Mouse (Mus musculus): ENCODE measurements around the gene Nt5c2. TPM values are rescaled to one million over a fixed set of nuclear protein-coding genes. Genes with fewer than 3 reads are reported as not detected.

The Nt5c2 gene
- total and polyA plus RNA-seq, 3 experiments: 17.0 to 158 (median 148) TPM

GRCm38 (mm10) chr19:46952986-46953385, 62.0 kb downstream of the Nt5c2 start:
- no peaks in the 10 kb centered on the region for H3K9me3 ChIP-seq (replicated peaks)
- peaks cover 89% of the 10 kb centered on the region for H3K36me3 ChIP-seq (replicated peaks)
- ATAC-seq (ENCODE audit: extremely low read depth, insufficient number of reproducible peaks, low FRiP score, poor library complexity, severe bottlenecking) (no peak), DNase-seq (ENCODE audit: low spot score) (no peak)
- TF ChIP-seq GATA2 (IDR thresholded peaks at IDR 0.05; ENCODE audit: borderline replicate concordance, low read depth, low read length) (no peak), GATA1 (IDR thresholded peaks at IDR 0.05; ENCODE audit: borderline replicate concordance, low read length) (no peak), CTCF (IDR thresholded peaks at IDR 0.05; ENCODE audit: low read depth, low read length) (no peak), POLR2AphosphoS5 (IDR thresholded peaks at IDR 0.05; ENCODE audit: insufficient replicate concordance, low read depth, low read length) (no peak), TAL1 (conservative IDR thresholded peaks at IDR 0.05; ENCODE audit: low read depth, low read length) (no peak)
- H3K4me1 ChIP-seq (ENCODE audit: insufficient read depth, low read depth, low read length): peaks cover 27% of the 10 kb centered on the region
- no peaks in the 10 kb centered on the region for H3K27me3 ChIP-seq (ENCODE audit: insufficient read depth, low read length)
- H3K4me3 ChIP-seq (ENCODE audit: low read depth, low read length): no peak overlapping the region

- H3K4me3 ChIP-seq (ENCODE audit: low read depth, low read length): no peak overlapping the region
- DNase-seq (ENCODE audit: low spot score) (no peak), ATAC-seq (ENCODE audit: extremely low read depth, insufficient number of reproducible peaks, low FRiP score, poor library complexity, severe bottlenecking) (no peak)
- H3K27me3 ChIP-seq (ENCODE audit: insufficient read depth, low read length): no peaks in the 10 kb centered on the region
- H3K4me1 ChIP-seq (ENCODE audit: insufficient read depth, low read depth, low read length): peaks cover 6% of the 10 kb centered on the region
- H3K9me3 ChIP-seq (replicated peaks): no peaks in the 10 kb centered on the region
- H3K36me3 ChIP-seq (replicated peaks): peaks cover 73% of the 10 kb centered on the region
- no peak for TF ChIP-seq TAL1 (conservative IDR thresholded peaks at IDR 0.05; ENCODE audit: low read depth, low read length)
- no peak for TF ChIP-seq CTCF (IDR thresholded peaks at IDR 0.05; ENCODE audit: low read depth, low read length)
- TF ChIP-seq POLR2AphosphoS5 (IDR thresholded peaks at IDR 0.05; ENCODE audit: insufficient replicate concordance, low read depth, low read length): no peak
- TF ChIP-seq GATA1 (IDR thresholded peaks at IDR 0.05; ENCODE audit: borderline replicate concordance, low read length): no peak
- no peak for TF ChIP-seq GATA2 (IDR thresholded peaks at IDR 0.05; ENCODE audit: borderline replicate concordance, low read depth, low read length)
Observed at GRCm38 (mm10) chr19:46944341-46944740, 70.6 kb downstream of the Nt5c2 start.

- ATAC-seq (ENCODE audit: extremely low read depth, insufficient number of reproducible peaks, low FRiP score, poor library complexity, severe bottlenecking): no peak
- H3K4me3 ChIP-seq (ENCODE audit: low read depth, low read length): no peak overlapping the region
- no peak for DNase-seq (ENCODE audit: low spot score)
- H3K4me1 ChIP-seq (ENCODE audit: insufficient read depth, low read depth, low read length): peaks cover 26% of the 10 kb centered on the region
- no peak for TF ChIP-seq GATA1 (IDR thresholded peaks at IDR 0.05; ENCODE audit: borderline replicate concordance, low read length)
- no peak for TF ChIP-seq GATA2 (IDR thresholded peaks at IDR 0.05; ENCODE audit: borderline replicate concordance, low read depth, low read length)
- no peak for TF ChIP-seq POLR2AphosphoS5 (IDR thresholded peaks at IDR 0.05; ENCODE audit: insufficient replicate concordance, low read depth, low read length)
- TF ChIP-seq TAL1 (conservative IDR thresholded peaks at IDR 0.05; ENCODE audit: low read depth, low read length): no peak
- TF ChIP-seq CTCF (IDR thresholded peaks at IDR 0.05; ENCODE audit: low read depth, low read length): no peak
- H3K27me3 ChIP-seq (ENCODE audit: insufficient read depth, low read length): no peaks in the 10 kb centered on the region
- no peaks in the 10 kb centered on the region for H3K9me3 ChIP-seq (replicated peaks)
- peaks cover 63% of the 10 kb centered on the region for H3K36me3 ChIP-seq (replicated peaks)
Observed at GRCm38 (mm10) chr19:46937173-46937572, 77.8 kb downstream of the Nt5c2 start.

GRCm38 (mm10) chr19:46934025-46934424, 80.9 kb downstream of the Nt5c2 start:
- Histone ChIP-seq H3K4me3 (ENCODE audit: low read depth, low read length) (no peak overlapping the region), H3K9me3 (replicated peaks) (no peaks in the 10 kb centered on the region), H3K27me3 (ENCODE audit: insufficient read depth, low read length) (no peaks in the 10 kb centered on the region), H3K4me1 (ENCODE audit: insufficient read depth, low read depth, low read length) (peaks cover 37% of the 10 kb centered on the region), H3K36me3 (replicated peaks) (peaks cover 64% of the 10 kb centered on the region)
- TF ChIP-seq CTCF (IDR thresholded peaks at IDR 0.05; ENCODE audit: low read depth, low read length) (no peak), GATA2 (IDR thresholded peaks at IDR 0.05; ENCODE audit: borderline replicate concordance, low read depth, low read length) (no peak)
- no peak for DNase-seq (ENCODE audit: low spot score)
- no peak for ATAC-seq (ENCODE audit: extremely low read depth, insufficient number of reproducible peaks, low FRiP score, poor library complexity, severe bottlenecking)

- ATAC-seq (ENCODE audit: extremely low read depth, insufficient number of reproducible peaks, low FRiP score, poor library complexity, severe bottlenecking) (no peak), DNase-seq (ENCODE audit: low spot score) (no peak)
- no peak overlapping the region for H3K4me3 ChIP-seq (ENCODE audit: low read depth, low read length)
- no peaks in the 10 kb centered on the region for H3K9me3 ChIP-seq (replicated peaks)
- H3K36me3 ChIP-seq (replicated peaks): peaks cover 55% of the 10 kb centered on the region
- H3K27me3 ChIP-seq (ENCODE audit: insufficient read depth, low read length): no peaks in the 10 kb centered on the region
- H3K4me1 ChIP-seq (ENCODE audit: insufficient read depth, low read depth, low read length): peaks cover 44% of the 10 kb centered on the region
- TF ChIP-seq TAL1 (conservative IDR thresholded peaks at IDR 0.05; ENCODE audit: low read depth, low read length) (no peak), CTCF (IDR thresholded peaks at IDR 0.05; ENCODE audit: low read depth, low read length) (no peak), POLR2AphosphoS5 (IDR thresholded peaks at IDR 0.05; ENCODE audit: insufficient replicate concordance, low read depth, low read length) (no peak), GATA1 (IDR thresholded peaks at IDR 0.05; ENCODE audit: borderline replicate concordance, low read length) (no peak), GATA2 (IDR thresholded peaks at IDR 0.05; ENCODE audit: borderline replicate concordance, low read depth, low read length) (no peak)
Observed at GRCm38 (mm10) chr19:46932608-46933007, 82.3 kb downstream of the Nt5c2 start.

GRCm38 (mm10) chr19:46930026-46930425, 84.9 kb downstream of the Nt5c2 start:
- no peak overlapping the region for H3K4me3 ChIP-seq (ENCODE audit: low read depth, low read length)
- no peak for ATAC-seq (ENCODE audit: extremely low read depth, insufficient number of reproducible peaks, low FRiP score, poor library complexity, severe bottlenecking)
- no peaks in the 10 kb centered on the region for H3K9me3 ChIP-seq (replicated peaks)
- no peak for DNase-seq (ENCODE audit: low spot score)
- TF ChIP-seq CTCF (IDR thresholded peaks at IDR 0.05; ENCODE audit: low read depth, low read length) (no peak), GATA2 (IDR thresholded peaks at IDR 0.05; ENCODE audit: borderline replicate concordance, low read depth, low read length) (no peak), GATA1 (IDR thresholded peaks at IDR 0.05; ENCODE audit: borderline replicate concordance, low read length) (no peak), POLR2AphosphoS5 (IDR thresholded peaks at IDR 0.05; ENCODE audit: insufficient replicate concordance, low read depth, low read length) (no peak), TAL1 (conservative IDR thresholded peaks at IDR 0.05; ENCODE audit: low read depth, low read length) (no peak)
- H3K36me3 ChIP-seq (replicated peaks): peaks cover 53% of the 10 kb centered on the region
- H3K27me3 ChIP-seq (ENCODE audit: insufficient read depth, low read length): no peaks in the 10 kb centered on the region
- peaks cover 56% of the 10 kb centered on the region for H3K4me1 ChIP-seq (ENCODE audit: insufficient read depth, low read depth, low read length)
